Mouse (Mus musculus): ENCODE data around the gene Bmp15. TPM values are rescaled to one million over a fixed set of nuclear protein-coding genes. Genes with fewer than 3 reads are reported as not detected.

Bmp15 gene
- polyA plus RNA-seq (2015; fragmentation: Nextera tagmentation; extraction: Ambion mirVana) = not detected in 2 replicates

DNA sequence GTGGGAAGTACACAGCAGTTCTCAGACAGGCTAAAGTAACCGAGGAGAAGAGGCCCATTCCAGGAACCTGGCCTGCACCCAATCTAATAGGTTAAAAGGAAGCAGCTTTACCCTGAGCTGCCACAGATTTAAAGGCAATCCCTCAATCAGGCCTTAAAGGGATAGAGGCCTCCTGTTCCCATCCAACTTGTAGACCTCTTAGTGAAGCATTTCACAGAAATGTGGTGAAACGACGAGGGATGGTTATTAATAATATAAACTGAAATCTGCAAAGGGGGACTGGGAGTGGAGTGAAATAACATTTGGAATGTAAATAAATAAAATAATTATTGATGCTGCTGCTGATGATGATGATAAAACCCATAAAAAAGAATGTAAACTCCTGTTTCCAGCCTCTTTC lies at the start of gene Bmp15:
Gene Bmp15 (minus strand): TSS at position 101 of the 400 bp plus-strand sequence.
- no peak for DNase-seq (ENCODE audit: low spot score)

DNA sequence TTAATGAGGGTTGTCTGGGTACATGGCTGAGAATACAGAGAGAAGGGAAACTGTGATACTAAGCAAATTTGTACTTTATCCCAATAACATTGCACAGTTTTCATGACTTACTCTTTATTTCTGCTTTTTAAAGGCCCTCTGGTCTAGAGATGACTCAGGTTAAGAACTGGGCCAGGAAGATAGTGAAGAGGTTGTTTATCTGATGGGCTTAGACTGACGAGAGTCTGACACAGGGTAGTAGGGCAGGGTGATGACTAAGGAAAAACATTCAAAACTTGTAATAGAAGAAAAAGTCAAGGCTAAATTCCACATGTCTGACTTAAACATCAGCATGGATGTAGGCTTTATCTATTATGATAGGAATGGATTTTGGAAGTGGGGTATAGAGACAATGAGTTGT lies 48.3 kb upstream of the Bmp15 start:
- DNase-seq (ENCODE audit: low spot score) = no peak

DNA sequence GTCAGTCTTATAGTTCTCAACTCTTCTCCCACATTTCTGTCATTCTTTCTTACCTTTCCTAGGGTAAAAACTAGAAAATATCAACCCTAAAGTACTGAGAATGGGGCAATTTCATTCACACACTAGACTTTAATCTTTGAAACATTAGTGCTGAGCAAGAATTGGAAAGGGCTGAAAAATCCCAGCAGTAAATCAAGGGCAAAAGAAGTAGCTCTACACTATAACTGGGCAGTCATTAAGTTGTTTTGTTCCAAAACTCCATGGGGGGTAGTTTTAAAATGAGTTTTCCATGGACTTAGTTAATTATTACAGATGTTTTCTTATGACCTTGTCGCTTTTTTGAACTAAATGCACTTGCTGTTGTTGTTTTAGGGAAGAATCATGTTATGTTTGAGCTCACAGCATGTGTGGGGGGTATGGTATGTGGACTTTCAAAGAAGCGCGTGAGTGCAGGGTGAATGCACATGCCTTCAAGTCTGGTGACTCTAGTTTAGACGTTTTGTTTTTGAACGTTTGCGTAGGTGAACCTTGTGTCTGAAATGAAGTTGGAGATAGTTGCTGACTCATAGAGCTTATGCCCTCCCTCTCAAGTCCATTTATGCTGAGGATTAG lies 37.1 kb upstream of the Bmp15 start:
- no peak for DNase-seq (ENCODE audit: low spot score)

DNA sequence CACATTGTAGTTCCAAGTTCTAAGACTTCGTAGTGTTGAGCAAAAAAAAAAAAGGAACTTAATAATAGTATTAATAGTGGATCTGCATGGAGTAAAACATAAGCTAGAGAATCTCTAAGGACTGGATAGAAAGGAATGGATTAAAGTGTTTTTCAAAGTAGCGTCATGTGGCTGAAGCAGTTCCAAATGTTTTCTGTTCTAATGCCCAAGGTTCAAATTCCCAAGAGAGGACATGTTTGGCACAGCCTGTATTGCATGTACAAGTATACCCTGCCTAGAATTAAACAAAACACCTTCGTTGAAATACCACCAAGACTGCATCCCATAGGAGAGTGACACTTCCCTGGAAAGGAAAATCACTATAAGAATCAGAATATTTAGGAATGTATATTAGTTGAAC lies 36.4 kb upstream of the Bmp15 start:
- no peak for DNase-seq (ENCODE audit: low spot score)

DNA sequence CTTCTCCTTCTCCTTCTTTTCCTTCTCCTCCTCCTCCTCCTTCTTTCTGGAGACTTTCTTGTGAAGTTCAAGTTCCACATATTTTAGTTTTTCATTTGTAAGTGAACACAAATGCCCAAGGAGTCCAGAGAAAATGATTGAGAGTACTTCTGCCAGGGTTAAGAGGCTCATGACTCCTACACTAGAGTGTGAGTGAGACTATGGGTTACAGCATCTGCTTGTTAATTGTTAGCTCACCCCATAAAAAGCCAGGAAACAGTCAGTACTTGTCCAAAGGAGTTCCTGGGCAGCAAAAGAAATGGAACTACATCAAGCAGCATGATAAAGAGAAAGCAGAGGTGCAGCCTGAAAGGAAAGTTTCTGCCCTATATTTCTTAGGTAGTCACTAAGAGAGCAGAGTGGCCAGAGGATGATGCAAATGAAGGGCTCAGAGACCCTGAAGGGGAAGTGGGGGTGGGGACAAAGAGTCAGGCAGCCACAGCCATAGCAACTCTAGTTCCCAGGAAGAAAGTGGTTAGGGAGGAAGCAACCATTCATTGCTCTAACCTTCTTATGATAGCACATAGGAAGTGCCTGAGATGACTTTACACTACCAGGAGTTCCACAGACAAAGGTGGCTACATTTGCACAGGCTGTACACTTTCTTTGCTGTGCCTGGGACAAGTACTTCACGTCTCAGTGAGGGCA lies 24.9 kb upstream of the Bmp15 start:
- no peak for DNase-seq (ENCODE audit: low spot score)

DNA sequence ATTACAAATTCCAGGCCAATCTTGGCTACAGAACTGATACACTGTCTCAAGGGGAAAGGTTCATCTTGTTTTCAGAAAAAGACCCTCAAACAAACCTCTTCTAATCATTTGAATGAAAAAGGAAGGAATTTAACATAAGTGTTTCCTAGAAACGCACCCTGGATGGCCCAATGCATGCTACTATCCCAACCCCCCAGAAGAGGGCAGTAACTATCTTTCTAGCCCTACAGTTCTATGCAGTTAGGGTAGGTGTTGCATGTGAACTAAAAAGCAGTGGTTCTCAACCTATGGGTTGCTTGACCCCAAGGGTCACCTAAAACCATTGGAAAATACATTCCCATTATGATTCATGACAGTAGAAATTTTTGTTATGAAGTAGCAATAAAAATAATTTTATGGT lies 3.5 kb upstream of the Bmp15 start:
- no peak for DNase-seq (ENCODE audit: low spot score)

DNA sequence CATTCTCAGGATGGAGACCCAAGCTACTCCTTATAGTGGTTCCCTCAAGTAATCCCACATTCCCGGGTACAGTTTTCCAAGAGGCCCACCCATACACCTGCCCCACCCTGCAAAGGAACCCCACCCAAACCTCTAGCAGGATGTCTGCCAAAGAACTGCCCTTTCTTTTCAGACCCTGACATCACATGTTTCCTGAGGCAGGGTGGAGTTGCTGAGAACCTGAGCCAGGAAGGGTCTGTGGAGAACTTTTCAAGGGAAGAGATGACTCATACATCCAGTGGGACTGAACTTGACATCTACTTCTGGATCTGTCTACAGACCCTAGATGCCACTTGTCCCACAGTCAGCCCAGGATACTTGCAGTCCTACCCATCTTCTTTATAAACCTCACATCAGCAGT lies 2.8 kb downstream of the Bmp15 start:
- no peak for DNase-seq (ENCODE audit: low spot score)

Other genes with a start within 250 kb of the Bmp15 start
- not detected in 2 replicates for gene AU022751, start 237.3 kb downstream of the Bmp15 start, polyA plus RNA-seq (2015; fragmentation: Nextera tagmentation; extraction: Ambion mirVana)
- gene Nudt10, start 147.7 kb downstream of the Bmp15 start, polyA plus RNA-seq (2015; fragmentation: Nextera tagmentation; extraction: Ambion mirVana) = 0.86 and 1.3 TPM in 2 replicates
- 0.22 and 0.27 TPM in 2 replicates for gene Shroom4, start 79.1 kb upstream of the Bmp15 start, polyA plus RNA-seq (2015; fragmentation: Nextera tagmentation; extraction: Ambion mirVana)